Mouse (Mus musculus) heart, postnatal 0 days (tissue): Measurements from ENCODE around the gene Kcnk2.

ENCODE experiments used
- CTCF ChIP-seq: IDR thresholded peaks from 2 replicates; pipeline ENCODE4 v1.5.1; 2016; ENCODE audit warnings: antibody characterized with exemption, control low read depth, low read depth
- EP300 ChIP-seq: IDR thresholded peaks from 2 replicates; pipeline ENCODE4 v1.6.1; 2016; ENCODE audit warnings: antibody characterized with exemption, low read depth

DNA sequence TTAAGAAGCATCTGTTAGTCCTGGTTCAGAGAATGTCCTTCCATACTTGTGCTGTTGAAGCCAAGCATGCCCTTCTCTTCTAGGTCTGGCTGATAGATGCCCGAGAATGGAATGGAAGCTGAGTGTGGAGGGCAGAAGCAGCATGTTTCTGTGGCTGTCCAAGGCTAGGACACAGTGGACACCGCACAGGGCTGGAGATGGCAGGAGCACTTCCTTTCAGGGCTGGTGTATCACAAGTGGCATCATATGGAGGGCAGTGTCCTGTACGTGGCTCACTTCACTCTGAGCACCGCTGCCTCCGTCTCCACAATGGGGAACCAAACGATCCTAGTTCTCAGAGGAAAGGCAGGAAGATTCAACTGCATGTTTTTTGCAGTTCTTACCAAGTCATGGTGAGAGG, 7.8 kb upstream of the Kcnk2 start:
- TF ChIP-seq CTCF (no peak), EP300 (no peak)
